Mouse (Mus musculus) E14TG2a.4 (cell line): Measurements from ENCODE around the gene Xrcc4.

Experiments
- CTCF ChIP-seq: conservative IDR thresholded peaks from 2 replicates; pipeline ENCODE4 v1.5.1; 2014; ENCODE audit warnings: low read length
- POU5F1 ChIP-seq: IDR thresholded peaks from 2 replicates; pipeline ENCODE4 v1.6.1; 2014; ENCODE audit warnings: low read length, borderline replicate concordance

GRCm38 (mm10) chr13:89801901-89802300 lies 287.5 kb downstream of the Xrcc4 start:
- TF ChIP-seq CTCF, result no peak
- no peak for TF ChIP-seq POU5F1
